Mouse (Mus musculus): ENCODE measurements around the gene Ppm1l.

Ppm1l gene

GRCm38 (mm10) chr3:69505090-69505489 lies 188.4 kb downstream of the Ppm1l start:
- H3K36me3 ChIP-seq (ENCODE audit: insufficient read depth, low read length): no peaks in the 10 kb centered on the region
- peaks cover 11% of the 10 kb centered on the region for H3K4me1 ChIP-seq (replicated peaks; ENCODE audit: low read depth, low read length)
- H3K4me3 ChIP-seq (replicated peaks; ENCODE audit: low read length): no peak overlapping the region
- H3K27me3 ChIP-seq (ENCODE audit: insufficient read depth, low read length): 0 out of 2 replicates have a peak, but pooled peaks cover 4% of the 10 kb centered on the region
- no peaks in the 10 kb centered on the region for H3K9me3 ChIP-seq (ENCODE audit: low read length)
- no peak for TF ChIP-seq CTCF (conservative IDR thresholded peaks at IDR 0.05; ENCODE audit: low read length)
- no peak for TF ChIP-seq NANOG (IDR thresholded peaks at IDR 0.05; ENCODE audit: borderline replicate concordance, low read length)
- TF ChIP-seq POU5F1 (IDR thresholded peaks at IDR 0.05; ENCODE audit: borderline replicate concordance, low read length): no peak

- no peak overlapping the region for H3K4me3 ChIP-seq (replicated peaks; ENCODE audit: low read length)
- peaks cover 11% of the 10 kb centered on the region for H3K4me1 ChIP-seq (replicated peaks; ENCODE audit: low read depth, low read length)
- H3K9me3 ChIP-seq (ENCODE audit: low read length): no peaks in the 10 kb centered on the region
- TF ChIP-seq POU5F1 (IDR thresholded peaks at IDR 0.05; ENCODE audit: borderline replicate concordance, low read length) (no peak), NANOG (IDR thresholded peaks at IDR 0.05; ENCODE audit: borderline replicate concordance, low read length) (no peak), CTCF (conservative IDR thresholded peaks at IDR 0.05; ENCODE audit: low read length) (no peak)
- H3K27me3 ChIP-seq (ENCODE audit: insufficient read depth, low read length): 0 out of 2 replicates have a peak, but pooled peaks cover 4% of the 10 kb centered on the region
- H3K36me3 ChIP-seq (ENCODE audit: insufficient read depth, low read length): no peaks in the 10 kb centered on the region
Observed at GRCm38 (mm10) chr3:69506352-69506751, 189.7 kb downstream of the Ppm1l start.

GRCm38 (mm10) chr3:69509411-69509952 lies 192.8 kb downstream of the Ppm1l start:
- TF ChIP-seq NANOG (IDR thresholded peaks at IDR 0.05; ENCODE audit: borderline replicate concordance, low read length) (no peak), CTCF (conservative IDR thresholded peaks at IDR 0.05; ENCODE audit: low read length) (no peak), POU5F1 (IDR thresholded peaks at IDR 0.05; ENCODE audit: borderline replicate concordance, low read length) (no peak)
- H3K4me3 ChIP-seq (replicated peaks; ENCODE audit: low read length): no peak overlapping the region
- no peaks in the 10 kb centered on the region for H3K9me3 ChIP-seq (ENCODE audit: low read length)
- 0 out of 2 replicates have a peak, but pooled peaks cover 4% of the 10 kb centered on the region for H3K27me3 ChIP-seq (ENCODE audit: insufficient read depth, low read length)
- H3K4me1 ChIP-seq (replicated peaks; ENCODE audit: low read depth, low read length): no peaks in the 10 kb centered on the region
- no peaks in the 10 kb centered on the region for H3K36me3 ChIP-seq (ENCODE audit: insufficient read depth, low read length)

- TF ChIP-seq POU5F1 (IDR thresholded peaks at IDR 0.05; ENCODE audit: borderline replicate concordance, low read length) (no peak), CTCF (conservative IDR thresholded peaks at IDR 0.05; ENCODE audit: low read length) (no peak), NANOG (IDR thresholded peaks at IDR 0.05; ENCODE audit: borderline replicate concordance, low read length) (no peak)
- H3K9me3 ChIP-seq (ENCODE audit: low read length): no peaks in the 10 kb centered on the region
Observed at GRCm38 (mm10) chr3:69511881-69512280, 195.2 kb downstream of the Ppm1l start.

GRCm38 (mm10) chr3:69512402-69512801 lies 195.7 kb downstream of the Ppm1l start:
- Histone ChIP-seq H3K36me3 (ENCODE audit: insufficient read depth, low read length) (no peaks in the 10 kb centered on the region), H3K9me3 (ENCODE audit: low read length) (no peaks in the 10 kb centered on the region), H3K27me3 (ENCODE audit: insufficient read depth, low read length) (0 out of 2 replicates have a peak, but pooled peaks cover 4% of the 10 kb centered on the region), H3K4me3 (replicated peaks; ENCODE audit: low read length) (no peak overlapping the region), H3K4me1 (replicated peaks; ENCODE audit: low read depth, low read length) (peaks cover 21% of the 10 kb centered on the region)
- no peak for TF ChIP-seq CTCF (conservative IDR thresholded peaks at IDR 0.05; ENCODE audit: low read length)
- TF ChIP-seq POU5F1 (IDR thresholded peaks at IDR 0.05; ENCODE audit: borderline replicate concordance, low read length): no peak
- TF ChIP-seq NANOG (IDR thresholded peaks at IDR 0.05; ENCODE audit: borderline replicate concordance, low read length): no peak

More at GRCm38 (mm10) chr3:69511881-69512280, 195.2 kb downstream of the Ppm1l start:
- Histone ChIP-seq H3K4me3 (replicated peaks; ENCODE audit: low read length) (no peak overlapping the region), H3K4me1 (replicated peaks; ENCODE audit: low read depth, low read length) (peaks cover 17% of the 10 kb centered on the region), H3K27me3 (ENCODE audit: insufficient read depth, low read length) (0 out of 2 replicates have a peak, but pooled peaks cover 4% of the 10 kb centered on the region), H3K36me3 (ENCODE audit: insufficient read depth, low read length) (no peaks in the 10 kb centered on the region)

- no peaks in the 10 kb centered on the region for H3K36me3 ChIP-seq (ENCODE audit: insufficient read depth, low read length)
- 0 out of 2 replicates have a peak, but pooled peaks cover 6% of the 10 kb centered on the region for H3K9me3 ChIP-seq (ENCODE audit: low read length)
- TF ChIP-seq NANOG (IDR thresholded peaks at IDR 0.05; ENCODE audit: borderline replicate concordance, low read length) (no peak), CTCF (conservative IDR thresholded peaks at IDR 0.05; ENCODE audit: low read length) (no peak), POU5F1 (IDR thresholded peaks at IDR 0.05; ENCODE audit: borderline replicate concordance, low read length) (no peak)
- H3K27me3 ChIP-seq (ENCODE audit: insufficient read depth, low read length): no peaks in the 10 kb centered on the region
- peaks cover 36% of the 10 kb centered on the region for H3K4me1 ChIP-seq (replicated peaks; ENCODE audit: low read depth, low read length)
- no peak overlapping the region for H3K4me3 ChIP-seq (replicated peaks; ENCODE audit: low read length)
Observed at GRCm38 (mm10) chr3:69515730-69516350, 199.2 kb downstream of the Ppm1l start.

GRCm38 (mm10) chr3:69519188-69519587 lies 202.5 kb downstream of the Ppm1l start:
- H3K4me1 ChIP-seq (replicated peaks; ENCODE audit: low read depth, low read length): peaks cover 36% of the 10 kb centered on the region
- H3K4me3 ChIP-seq (replicated peaks; ENCODE audit: low read length): no peak overlapping the region
- peaks cover 3% of the 10 kb centered on the region; the same call in 1 of the 2 replicates for H3K36me3 ChIP-seq (ENCODE audit: insufficient read depth, low read length)
- no peaks in the 10 kb centered on the region for H3K27me3 ChIP-seq (ENCODE audit: insufficient read depth, low read length)
- peaks cover 40% of the 10 kb centered on the region for H3K9me3 ChIP-seq (ENCODE audit: low read length)
- TF ChIP-seq CTCF (conservative IDR thresholded peaks at IDR 0.05; ENCODE audit: low read length) (no peak), POU5F1 (IDR thresholded peaks at IDR 0.05; ENCODE audit: borderline replicate concordance, low read length) (no peak), NANOG (IDR thresholded peaks at IDR 0.05; ENCODE audit: borderline replicate concordance, low read length) (no peak)

GRCm38 (mm10) chr3:69519789-69520558 lies 203.3 kb downstream of the Ppm1l start:
- H3K27me3 ChIP-seq (ENCODE audit: insufficient read depth, low read length): no peaks in the 10 kb centered on the region
- peaks cover 3% of the 10 kb centered on the region; the same call in 1 of the 2 replicates for H3K36me3 ChIP-seq (ENCODE audit: insufficient read depth, low read length)
- H3K9me3 ChIP-seq (ENCODE audit: low read length): peaks cover 42% of the 10 kb centered on the region
- no peak overlapping the region for H3K4me3 ChIP-seq (replicated peaks; ENCODE audit: low read length)
- TF ChIP-seq POU5F1 (IDR thresholded peaks at IDR 0.05; ENCODE audit: borderline replicate concordance, low read length) (no peak), CTCF (conservative IDR thresholded peaks at IDR 0.05; ENCODE audit: low read length) (no peak), NANOG (IDR thresholded peaks at IDR 0.05; ENCODE audit: borderline replicate concordance, low read length) (no peak)
- H3K4me1 ChIP-seq (replicated peaks; ENCODE audit: low read depth, low read length): peaks cover 36% of the 10 kb centered on the region
